Mouse (Mus musculus) bone marrow macrophage, adult 2 months (primary cell): Measurements from ENCODE around the gene Spats1.

Experiments used
- CTCF ChIP-seq: IDR thresholded peaks from 2 replicates; pipeline ENCODE4 v1.5.1; 2012; ENCODE audit warnings: low read depth, mild to moderate bottlenecking, low read length, moderate library complexity
- POLR2A ChIP-seq: IDR thresholded peaks from 2 replicates; pipeline ENCODE4 v1.6.1; 2012; ENCODE audit warnings: mild to moderate bottlenecking, low read depth, low read length, borderline replicate concordance

- no peak for TF ChIP-seq CTCF
- no peak for TF ChIP-seq POLR2A
These were observed 14.5 kb upstream of the Spats1 start for GRCm38 (mm10) chr17:45489736-45490135.
